Mouse (Mus musculus) urinary bladder, postnatal 25 days (tissue): ENCODE measurements around the gene Insr.

ENCODE experiments used
- DNase-seq: peaks from one replicate; pipeline ENCODE4 v3.0.0; 2022; ENCODE audit warnings: low spot score

The Insr gene

GRCm38 (mm10) chr8:3273799-3274198 lies 5.6 kb downstream of the Insr start:
- DNase-seq: no peak

GRCm38 (mm10) chr8:3267449-3267761 lies 12.0 kb downstream of the Insr start:
- no peak for DNase-seq

DNA sequence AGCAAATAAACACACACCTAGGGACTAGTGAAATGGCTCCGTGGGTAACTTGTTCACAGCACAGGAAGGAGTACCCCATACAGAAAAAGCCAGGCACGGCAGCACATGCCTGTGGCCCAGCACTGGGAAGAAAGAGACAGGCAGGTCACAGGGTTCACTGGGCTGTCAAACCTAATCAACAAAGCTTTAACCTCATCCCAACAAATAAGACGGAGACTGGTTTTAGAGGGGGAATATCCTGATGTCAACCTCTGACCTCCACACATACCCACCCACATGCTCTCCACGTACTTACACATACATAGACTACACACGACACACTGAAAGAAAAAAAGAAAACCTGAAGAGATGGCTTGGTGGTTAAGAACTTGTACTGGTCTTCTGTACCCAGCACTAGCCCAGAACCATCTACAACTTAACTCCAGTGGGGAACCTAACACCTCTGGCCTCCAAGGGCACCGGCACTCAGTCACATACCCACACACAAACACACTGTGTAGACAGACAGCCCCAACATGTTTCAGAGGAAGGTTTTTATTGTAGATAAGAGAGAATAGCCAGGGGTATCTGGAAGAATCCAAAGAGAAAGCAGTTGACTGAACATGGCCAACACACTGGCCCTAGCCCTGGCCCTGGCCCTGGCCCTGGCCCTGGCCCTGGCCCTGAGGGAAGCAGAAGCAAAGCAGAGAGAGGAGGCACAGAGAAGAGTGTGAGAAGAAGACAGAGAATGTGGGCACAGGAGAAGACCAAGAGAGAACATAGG lies 12.6 kb downstream of the Insr start:
- DNase-seq: no peak

DNA sequence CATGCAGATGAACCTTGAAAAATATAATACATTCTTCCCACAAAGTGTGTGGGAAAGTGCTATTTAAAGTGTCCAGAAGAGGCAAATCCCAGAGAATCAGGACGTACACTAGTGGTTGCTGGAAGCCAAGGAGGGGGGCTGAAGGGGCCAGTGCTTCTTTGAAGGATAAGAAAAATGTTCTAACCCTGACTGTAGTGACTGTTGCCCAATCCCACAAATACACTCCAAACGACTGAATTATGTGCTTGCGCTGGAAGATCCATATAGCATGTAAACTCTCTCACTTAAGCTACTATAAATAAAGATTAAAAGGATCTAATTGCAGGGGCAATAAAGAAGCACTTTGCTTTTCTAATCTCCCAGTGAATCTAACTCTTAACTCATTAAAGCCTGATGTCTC lies 14.2 kb downstream of the Insr start:
- DNase-seq: no peak

GRCm38 (mm10) chr8:3262779-3263178 lies 16.6 kb downstream of the Insr start:
- DNase-seq: no peak

DNA sequence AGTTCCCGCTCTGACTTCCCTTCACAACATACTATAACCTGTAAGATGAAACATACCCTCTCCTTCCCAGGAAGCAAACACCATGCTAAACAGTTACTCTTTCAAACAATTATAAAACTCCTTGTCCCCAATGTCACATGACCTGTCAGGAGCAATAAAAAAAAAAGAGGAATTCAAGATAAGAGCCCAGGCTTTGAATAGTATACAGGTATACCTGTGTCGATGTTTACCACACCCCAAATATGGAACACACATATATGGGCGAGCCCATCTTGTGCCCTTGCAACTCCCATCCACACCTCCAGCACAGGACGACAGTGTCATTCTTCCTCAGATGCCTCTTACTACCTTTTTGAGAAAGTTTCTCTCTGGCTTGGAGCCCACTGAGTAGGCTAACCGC lies 18.3 kb downstream of the Insr start:
- no peak for DNase-seq

DNA sequence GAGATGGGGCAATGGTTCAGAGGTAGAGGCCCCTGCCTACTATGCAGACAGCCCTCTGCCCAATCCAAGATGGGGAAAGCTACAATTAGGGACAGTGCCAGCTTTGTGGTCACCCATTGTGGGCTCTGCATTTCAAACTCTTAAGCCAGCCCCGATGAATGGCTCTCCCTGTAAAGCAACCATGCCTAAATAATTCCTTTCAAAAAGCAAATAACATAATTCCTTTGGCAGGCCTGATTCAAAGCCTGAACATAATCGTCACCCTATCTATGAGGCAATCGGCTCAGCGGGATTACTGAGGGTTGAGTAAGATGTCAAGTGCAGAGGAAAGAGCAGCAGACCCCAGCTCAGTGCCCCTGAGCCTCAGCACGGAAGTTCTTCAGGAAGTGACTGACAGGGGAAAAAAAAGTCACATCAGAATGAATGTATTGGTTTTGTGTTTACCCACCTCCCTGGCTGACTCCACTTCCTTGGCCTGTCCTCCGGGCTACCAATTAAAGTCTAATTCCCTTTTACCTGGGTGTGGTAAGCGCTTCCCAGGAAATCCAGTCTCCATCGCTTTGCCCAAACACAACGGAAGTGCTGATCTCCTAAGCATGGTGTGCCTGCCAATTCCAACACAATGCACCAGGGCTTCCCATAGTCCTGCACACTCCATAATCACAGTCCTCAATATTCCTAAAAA lies 19.1 kb downstream of the Insr start:
- DNase-seq: no peak

GRCm38 (mm10) chr8:3256147-3256940 lies 23.1 kb downstream of the Insr start:
- no peak for DNase-seq

DNA sequence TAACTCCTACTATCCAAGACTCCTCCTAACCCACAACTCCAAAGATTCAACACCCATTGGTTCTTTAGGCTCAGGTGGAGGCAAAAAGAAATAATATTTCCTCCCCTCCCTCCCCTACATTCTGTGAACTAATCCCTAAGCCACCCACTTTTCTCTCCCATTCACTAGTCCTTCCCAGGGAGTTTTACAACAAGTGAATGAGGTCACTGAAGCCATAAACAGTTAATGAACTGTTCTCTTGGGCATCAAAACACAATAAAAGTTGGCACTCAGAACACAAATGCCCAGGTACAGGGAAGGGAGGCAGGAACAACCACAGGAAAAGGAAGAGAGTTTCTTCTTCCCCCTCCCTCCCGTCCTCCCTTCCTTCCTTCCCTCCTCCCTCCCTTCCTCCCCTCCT lies 24.1 kb downstream of the Insr start:
- no peak for DNase-seq

DNA sequence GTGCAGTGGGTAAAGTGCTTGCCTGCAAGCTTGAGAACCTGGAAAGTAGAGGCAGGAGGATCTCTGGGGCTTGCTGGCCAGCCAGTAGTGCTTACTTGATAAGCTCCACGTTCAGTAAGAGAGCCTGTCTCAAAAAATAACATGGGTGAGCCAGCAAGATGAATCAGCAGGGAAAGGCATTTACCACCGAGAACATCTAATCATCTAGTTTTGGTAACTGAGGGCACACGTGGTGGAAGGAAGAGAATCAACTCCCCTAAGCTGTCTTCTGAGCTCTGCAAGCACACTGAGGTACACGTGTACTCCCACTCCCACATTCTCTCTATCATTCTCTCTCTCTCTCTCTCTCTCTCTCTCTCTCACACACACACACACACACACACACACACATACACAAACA lies 26.2 kb downstream of the Insr start:
- no peak for DNase-seq

DNA sequence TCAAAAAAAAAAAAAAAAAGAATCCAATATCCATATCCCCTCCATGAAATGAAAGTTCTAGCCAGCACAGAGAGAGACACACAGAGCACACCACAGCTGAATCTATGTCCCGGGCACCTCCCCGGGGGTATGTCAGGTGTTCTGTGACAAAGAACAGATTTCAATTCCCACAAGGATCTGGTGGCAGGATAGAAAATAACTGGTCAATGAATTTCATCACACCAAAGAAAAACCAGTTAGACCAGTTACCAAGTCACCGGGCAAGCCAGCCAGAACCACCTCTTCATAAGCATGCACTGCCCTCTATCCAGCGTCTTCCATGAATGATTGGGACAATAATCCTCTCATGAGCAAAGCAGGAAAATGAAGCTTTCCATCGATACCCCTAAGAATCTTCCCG lies 26.8 kb downstream of the Insr start:
- no peak for DNase-seq

DNA sequence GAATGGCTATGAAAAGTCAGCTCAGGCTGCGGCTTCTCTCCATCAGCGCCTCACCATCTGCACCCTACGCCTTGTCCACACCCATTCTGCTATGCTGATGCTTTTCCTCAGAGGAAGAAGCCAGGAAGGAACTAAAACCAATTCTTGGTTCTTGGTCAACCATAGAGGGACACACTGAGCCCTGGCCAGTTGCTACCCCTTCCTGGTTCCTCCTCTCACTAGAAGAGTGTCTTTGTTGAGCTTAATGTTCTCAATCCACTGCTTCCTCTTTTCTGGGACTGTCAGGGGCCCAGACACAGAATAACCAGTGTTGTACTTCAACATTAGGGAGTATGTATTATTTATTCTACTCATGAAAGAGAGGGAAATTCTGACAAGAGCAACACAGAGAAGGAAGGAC lies 28.3 kb downstream of the Insr start:
- DNase-seq: no peak

GRCm38 (mm10) chr8:3249886-3250285 lies 29.5 kb downstream of the Insr start:
- DNase-seq: no peak

GRCm38 (mm10) chr8:3248704-3249103 lies 30.7 kb downstream of the Insr start:
- no peak for DNase-seq

- no peak for DNase-seq
These were observed 32.3 kb downstream of the Insr start for GRCm38 (mm10) chr8:3247129-3247528.

DNA sequence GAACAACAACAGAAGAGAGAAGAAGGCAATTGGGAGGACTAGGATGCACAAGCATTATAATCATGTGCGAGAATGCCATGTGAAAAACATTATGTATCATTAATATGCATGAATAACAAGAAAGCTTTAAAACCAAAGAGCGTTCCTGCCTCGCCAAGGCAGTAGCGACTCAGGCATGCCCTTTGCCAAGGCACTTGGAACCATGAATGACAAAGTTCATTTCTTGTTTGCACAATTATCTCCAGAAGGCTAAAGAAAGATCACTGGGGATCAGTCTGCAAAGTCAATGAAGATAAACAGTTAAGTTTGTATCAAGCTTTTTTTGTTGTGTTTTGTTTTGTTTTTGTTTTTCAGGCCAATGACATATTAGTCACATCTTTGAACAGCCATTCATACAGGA lies 36.2 kb downstream of the Insr start:
- no peak for DNase-seq

GRCm38 (mm10) chr8:3240725-3241124 lies 38.7 kb downstream of the Insr start:
- no peak for DNase-seq

DNA sequence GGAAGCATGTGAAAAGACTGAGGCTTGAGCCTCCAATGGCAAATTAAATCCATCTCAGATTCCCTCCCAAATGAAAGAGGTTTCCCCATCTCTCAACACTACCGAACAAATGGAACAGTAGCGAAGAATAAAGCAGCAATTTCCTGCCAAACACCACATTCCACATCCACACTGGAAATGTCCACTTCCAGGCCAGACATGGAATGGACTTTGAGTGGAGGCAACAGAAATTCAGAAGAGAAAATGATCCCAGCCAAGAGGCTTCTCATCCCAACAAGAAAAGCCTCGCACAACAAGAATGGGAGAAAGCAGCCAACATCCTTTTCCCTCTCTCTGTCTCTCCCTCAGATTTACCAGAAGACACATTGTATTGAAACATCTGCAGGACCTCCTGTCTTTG lies 39.8 kb downstream of the Insr start:
- DNase-seq: no peak

GRCm38 (mm10) chr8:3238792-3239191 lies 40.6 kb downstream of the Insr start:
- DNase-seq: no peak

DNA sequence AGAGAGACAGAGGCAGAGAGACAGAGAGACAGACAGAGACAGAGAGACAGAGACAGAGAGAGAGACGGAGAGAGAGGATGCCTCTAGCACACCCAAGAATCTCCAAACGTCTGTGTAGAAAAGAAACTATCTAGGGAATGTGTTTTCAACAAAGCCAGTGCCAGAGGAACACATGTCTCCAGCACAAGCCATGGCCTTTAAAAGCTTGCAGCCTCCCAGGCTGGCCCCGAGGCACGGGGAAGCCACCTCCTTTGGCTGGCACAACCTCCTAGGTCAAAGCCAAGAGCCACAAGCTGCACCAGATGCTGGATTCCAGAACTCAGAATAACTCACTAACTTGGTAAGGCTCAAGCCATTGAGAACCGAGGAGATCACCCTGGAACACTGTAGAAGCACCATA lies 42.1 kb downstream of the Insr start:
- no peak for DNase-seq

- no peak for DNase-seq
These were observed 43.1 kb downstream of the Insr start for GRCm38 (mm10) chr8:3236277-3236676.

GRCm38 (mm10) chr8:3234569-3234968 lies 44.8 kb downstream of the Insr start:
- no peak for DNase-seq

GRCm38 (mm10) chr8:3232601-3233000 lies 46.8 kb downstream of the Insr start:
- no peak for DNase-seq
